Mouse (Mus musculus) forebrain, embryonic 14.5 days (tissue): Measurements from ENCODE around the gene Dffb. TPM values are rescaled to one million over a fixed set of nuclear protein-coding genes. Genes with fewer than 3 reads are reported as not detected.

Experiments
- ATAC-seq: fragments of 200-750 bp; cut with Nextera tagmentation; 2 replicates; pipeline ENCODE4 v1.8.0; 2017; ENCODE audit warnings: mild to moderate bottlenecking, moderate library complexity
- DNase-seq: peaks from one replicate; pipeline ENCODE4 v3.0.0-alpha.2; 2015; ENCODE audit warnings: low spot score
- H3K27ac ChIP-seq: fragments of 300-500 bp; sonication (generic); 2 replicates; pipeline ENCODE4 v1.5.1; 2014; ENCODE audit warnings: low read depth, mild to moderate bottlenecking, control low read depth, low read length, moderate library complexity
- H3K27me3 ChIP-seq: fragments of 300-500 bp; sonication (generic); replicated peaks from 2 replicates; pipeline ENCODE4 v1.6.1; 2014; ENCODE audit warnings: low read length, control low read depth, mixed read lengths; ENCODE audit not compliant: control insufficient read depth, insufficient read depth
- H3K36me3 ChIP-seq: fragments of 300-500 bp; sonication (generic); 2 replicates; pipeline ENCODE4 v1.6.1; 2014; ENCODE audit warnings: low read length, control low read depth; ENCODE audit not compliant: control insufficient read depth, insufficient read depth
- H3K4me1 ChIP-seq: fragments of 300-500 bp; sonication (generic); 2 replicates; pipeline ENCODE4 v1.6.1; 2014; ENCODE audit warnings: antibody characterized with exemption, low read length, control low read depth; ENCODE audit not compliant: control insufficient read depth, insufficient read depth
- H3K4me2 ChIP-seq: fragments of 300-500 bp; sonication (generic); 2 replicates; pipeline ENCODE4 v1.6.1; 2014; ENCODE audit warnings: mild to moderate bottlenecking, control low read depth, low read length
- H3K4me3 ChIP-seq: fragments of 300-500 bp; sonication (generic); 2 replicates; pipeline ENCODE4 v1.5.1; 2014; ENCODE audit warnings: low read depth, low read length, control low read depth
- H3K9ac ChIP-seq: fragments of 300-500 bp; sonication (generic); 2 replicates; pipeline ENCODE4 v1.6.1; 2014; ENCODE audit warnings: mild to moderate bottlenecking, low read length, control low read depth, moderate library complexity
- H3K9me3 ChIP-seq: fragments of 300-500 bp; sonication (generic); replicated peaks from 2 replicates; pipeline ENCODE4 v1.6.1; 2016; ENCODE audit warnings: low read length, control low read depth, mixed read lengths; ENCODE audit not compliant: control insufficient read depth
- whole genome bisulfite sequencing: fragments of 180-500 bp; shearing (Covaris S2); extraction: QIAGEN DNeasy Blood & Tissue Kit; methylation state at CpG from one replicate; pipeline ENCODE4 v1.1.7; 2014; 5-methylcytosine and 5-hydroxymethylcytosine counted together
- polyA plus RNA-seq: library from polyadenylated mRNA; unstranded; fragments of >200 nt; fragmentation: Nextera tagmentation; extraction: Ambion mirVana; gene quantifications from 2 replicates; pipeline ENCODE4 v1.2.1, GENCODE M21; 2014

Dffb gene
- polyA plus RNA-seq, 1 experiment from 2014 or later: 7.4 TPM

DNA sequence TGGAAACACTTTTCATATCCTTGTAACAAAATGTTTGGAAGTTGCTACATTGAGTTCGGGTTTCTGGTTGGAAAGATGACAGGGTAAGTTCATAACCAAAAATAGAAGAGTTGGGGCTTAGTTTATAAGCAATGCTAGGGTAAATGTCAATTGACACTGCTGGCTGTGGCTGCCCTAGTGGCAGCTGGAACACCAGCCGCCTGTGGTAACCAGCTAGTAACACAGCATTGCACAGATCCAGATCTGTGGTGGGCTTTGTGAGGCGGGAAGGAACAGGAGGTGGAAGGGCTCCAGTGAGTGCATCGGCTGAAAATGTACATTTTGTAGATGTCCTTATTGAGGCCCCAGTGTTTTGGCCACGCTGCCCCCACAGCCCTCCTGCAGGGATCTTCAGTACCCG lies 842 bp upstream of the Dffb start:
- 36% methylated on average over 6 of the region's 6 CpGs for WGBS

DNA sequence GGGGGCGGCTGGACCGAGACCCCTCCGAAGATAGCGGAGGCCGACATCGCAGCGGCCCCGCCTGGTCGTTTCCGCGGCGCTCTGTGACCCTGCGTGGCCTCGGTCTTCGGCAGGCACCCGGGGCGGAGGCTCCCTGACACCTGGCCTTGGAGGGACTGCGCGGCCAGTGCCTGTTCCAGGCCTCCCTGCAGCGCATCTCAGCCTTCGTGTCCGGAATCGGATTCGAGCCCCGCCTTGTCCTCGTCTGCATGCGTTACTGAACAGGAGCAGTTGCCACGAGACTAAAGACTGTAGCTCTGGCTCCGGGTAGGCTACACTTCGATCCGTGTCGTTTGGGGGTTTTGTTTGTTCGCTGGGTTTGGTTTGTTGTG lies 351 bp upstream of the Dffb start:
- DNase-seq (no peak), ATAC-seq (peak; percentile 69)

More for the DNA sequence above, 842 bp upstream of the Dffb start:
- no peaks in the 10 kb centered on the region for H3K27me3 ChIP-seq
- peak overlapping the region; percentile 90 for H3K9ac ChIP-seq
- H3K4me3 ChIP-seq: peak overlapping the region; percentile 90
- ATAC-seq: no peak
- H3K9me3 ChIP-seq: no peaks in the 10 kb centered on the region
- peaks cover 10% of the 10 kb centered on the region; the same call in 1 of the 2 replicates for H3K4me1 ChIP-seq
- no peak for DNase-seq
- H3K36me3 ChIP-seq: peaks cover 29% of the 10 kb centered on the region
- peak overlapping the region; percentile 81 for H3K4me2 ChIP-seq
- H3K27ac ChIP-seq: no peak overlapping the region

DNA sequence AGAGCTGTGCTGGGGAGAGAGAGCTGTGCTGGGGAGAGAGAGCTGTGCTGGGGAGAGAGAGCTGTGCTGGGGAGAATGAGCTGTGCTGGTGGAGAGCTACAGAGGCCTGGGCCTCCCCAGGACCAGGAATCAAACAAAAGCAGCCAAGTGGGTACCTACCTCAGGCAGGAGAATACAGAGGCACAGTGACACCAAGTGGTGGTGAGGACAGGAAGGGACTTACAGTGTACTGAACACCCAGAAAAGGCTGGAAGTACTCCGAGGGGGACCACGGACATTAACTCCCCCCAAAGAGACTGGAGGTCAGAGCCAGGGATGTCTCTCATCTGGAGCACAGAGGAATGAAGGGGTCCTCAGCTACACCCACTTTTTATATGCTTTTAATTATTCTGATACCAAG lies 6.9 kb downstream of the Dffb start:
- 82% methylated on average over 2 of the region's 2 CpGs for WGBS
- no peak overlapping the region for H3K27ac ChIP-seq

More for the DNA sequence above, 351 bp upstream of the Dffb start:
- peak overlapping the region; percentile 90 for H3K9ac ChIP-seq
- no peaks in the 10 kb centered on the region for H3K9me3 ChIP-seq
- H3K27me3 ChIP-seq: no peaks in the 10 kb centered on the region
- peak overlapping the region; percentile 90 for H3K4me3 ChIP-seq
- peaks cover 10% of the 10 kb centered on the region; the same call in 1 of the 2 replicates for H3K4me1 ChIP-seq
- H3K4me2 ChIP-seq: peak overlapping the region; percentile 81
- WGBS: 1% methylated on average over 33 of the region's 33 CpGs
- H3K27ac ChIP-seq: peak overlapping the region; percentile 55; the same call in 1 of the 2 replicates
- peaks cover 29% of the 10 kb centered on the region for H3K36me3 ChIP-seq

DNA sequence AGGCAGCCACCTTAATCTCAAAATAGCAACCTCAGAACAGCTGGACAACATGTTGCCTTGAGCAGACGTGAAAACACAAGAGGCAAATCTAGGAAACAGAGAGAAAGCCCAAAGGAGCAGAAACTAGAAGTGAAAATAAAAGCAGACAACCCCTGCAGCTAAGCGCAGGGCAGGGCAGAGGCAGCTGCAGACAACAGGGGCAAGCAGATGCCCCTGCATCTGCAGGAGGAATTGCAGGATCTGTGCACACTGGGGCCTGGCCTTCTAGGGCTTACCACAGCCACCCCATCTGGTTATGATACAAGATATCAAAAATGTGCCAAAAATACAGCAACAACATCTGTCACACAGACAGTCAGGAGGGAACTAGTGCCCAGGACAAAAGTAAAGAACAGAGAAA lies 7.4 kb downstream of the Dffb start:
- Histone ChIP-seq H3K36me3 (peaks cover 64% of the 10 kb centered on the region), H3K9me3 (no peaks in the 10 kb centered on the region), H3K9ac (no peak overlapping the region), H3K4me1 (no peaks in the 10 kb centered on the region), H3K4me2 (no peak overlapping the region), H3K4me3 (no peak overlapping the region), H3K27ac (no peak overlapping the region), H3K27me3 (no peaks in the 10 kb centered on the region)
- WGBS: 84% methylated on average over 2 of the region's 2 CpGs
- no peak for DNase-seq
- ATAC-seq: no peak

More for the DNA sequence above, 6.9 kb downstream of the Dffb start:
- ATAC-seq (no peak), DNase-seq (no peak)
- H3K36me3 ChIP-seq: peaks cover 60% of the 10 kb centered on the region
- no peak overlapping the region for H3K4me3 ChIP-seq
- H3K27me3 ChIP-seq: no peaks in the 10 kb centered on the region
- no peaks in the 10 kb centered on the region for H3K9me3 ChIP-seq
- H3K4me2 ChIP-seq: no peak overlapping the region
- no peak overlapping the region for H3K9ac ChIP-seq
- H3K4me1 ChIP-seq: no peaks in the 10 kb centered on the region

DNA sequence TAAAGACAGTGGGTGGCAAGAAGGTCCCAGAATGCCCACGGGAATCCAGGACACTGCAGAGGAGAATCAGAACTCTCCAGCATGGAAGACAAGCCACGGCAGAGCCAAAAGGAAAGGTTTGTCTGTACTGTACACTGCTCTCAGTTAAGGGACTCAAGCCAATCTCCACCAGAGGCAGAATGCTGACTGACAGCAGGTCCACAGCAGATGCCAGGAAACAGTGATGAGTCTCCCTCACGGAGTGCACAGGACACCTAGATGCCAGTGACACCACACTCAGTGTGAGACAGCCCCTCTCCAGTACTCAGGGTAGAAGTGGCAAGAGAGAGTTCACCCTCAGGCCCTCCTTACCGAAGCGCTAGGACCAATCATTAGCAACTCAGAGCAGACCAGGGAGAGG lies 8.3 kb downstream of the Dffb start:
- Histone ChIP-seq H3K36me3 (peaks cover 71% of the 10 kb centered on the region), H3K4me1 (no peaks in the 10 kb centered on the region), H3K27me3 (no peaks in the 10 kb centered on the region), H3K9ac (no peak overlapping the region), H3K4me2 (no peak overlapping the region), H3K4me3 (no peak overlapping the region), H3K9me3 (no peaks in the 10 kb centered on the region), H3K27ac (no peak overlapping the region)
- ATAC-seq: no peak
- DNase-seq: no peak
- 83% methylated on average over 5 of the region's 5 CpGs for WGBS

DNA sequence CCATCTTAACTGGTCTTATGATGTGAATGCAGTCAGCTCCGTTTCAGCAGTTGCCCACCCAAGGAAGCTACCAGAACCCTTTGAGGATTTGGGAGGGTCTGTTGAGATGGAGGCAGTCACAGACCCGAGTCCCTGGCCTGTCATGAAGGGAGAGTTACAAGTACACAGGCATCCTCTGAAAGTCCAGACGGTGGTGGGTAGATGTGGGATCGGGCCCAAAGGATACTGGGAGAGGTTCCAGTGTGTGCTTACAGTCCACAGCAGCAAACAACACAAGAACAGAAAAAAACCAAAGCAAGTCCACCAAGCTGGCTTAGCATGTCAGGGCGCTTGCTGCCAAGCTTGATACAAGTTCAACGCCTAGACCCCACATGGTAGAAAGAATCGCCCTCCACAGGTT lies 12.3 kb downstream of the Dffb start:
- ATAC-seq (no peak), DNase-seq (no peak)
- Histone ChIP-seq H3K9me3 (no peaks in the 10 kb centered on the region), H3K27me3 (no peaks in the 10 kb centered on the region), H3K4me3 (no peak overlapping the region), H3K27ac (no peak overlapping the region), H3K36me3 (peaks cover 65% of the 10 kb centered on the region), H3K4me2 (no peak overlapping the region), H3K9ac (no peak overlapping the region), H3K4me1 (peaks cover 3% of the 10 kb centered on the region)
- WGBS: 84% methylated on average over 7 of the region's 7 CpGs

DNA sequence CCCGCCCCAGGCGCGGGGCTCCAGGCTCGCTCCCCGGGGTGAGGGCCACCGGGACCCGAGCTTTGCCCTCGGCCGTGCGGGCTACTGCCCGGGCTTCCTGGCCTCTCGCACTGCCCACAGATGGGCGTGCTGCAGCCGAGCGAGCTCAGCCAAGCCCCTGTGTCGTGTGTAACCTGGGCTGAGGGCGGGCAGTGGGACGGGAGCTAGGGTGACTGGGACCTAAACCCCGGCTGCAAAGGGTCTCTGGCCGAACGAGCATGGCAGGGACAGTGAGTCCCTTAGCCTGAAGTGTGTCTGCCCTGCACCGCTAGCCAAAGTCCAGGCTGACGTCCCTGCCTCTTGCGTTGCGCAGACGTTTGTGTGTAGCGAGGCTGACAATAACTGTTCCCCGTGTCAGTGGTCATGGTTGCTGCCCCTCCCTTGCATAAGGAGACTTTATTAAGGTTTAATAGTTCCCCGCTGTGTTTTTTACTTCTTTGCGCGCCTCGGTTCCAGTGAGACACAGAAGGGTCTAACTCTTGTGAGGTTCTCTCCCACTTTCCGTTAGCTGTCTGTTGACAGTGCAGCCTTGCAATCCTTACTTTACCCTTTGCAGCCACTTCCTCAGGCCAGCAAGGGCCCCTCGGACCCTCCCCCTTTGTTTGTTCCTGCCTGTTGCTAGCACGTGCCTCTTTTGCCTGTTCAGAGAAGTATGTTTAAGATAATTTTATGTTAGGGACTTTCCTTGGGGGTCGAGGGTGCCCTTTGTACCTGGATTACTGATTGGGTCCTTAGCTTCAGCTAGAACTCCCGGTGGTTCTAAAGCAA lies 17.3 kb downstream of the Dffb start:
- DNase-seq (peak; percentile 19), ATAC-seq (peak; percentile 53; the same call in 1 of the 2 replicates)
- Histone ChIP-seq H3K9me3 (no peaks in the 10 kb centered on the region), H3K27ac (peak overlapping the region; percentile 87), H3K9ac (peak overlapping the region; percentile 93), H3K36me3 (peaks cover 31% of the 10 kb centered on the region), H3K4me1 (peaks cover 3% of the 10 kb centered on the region), H3K27me3 (0 out of 2 replicates have a peak, but pooled peaks cover 4% of the 10 kb centered on the region), H3K4me2 (peak overlapping the region; percentile 91), H3K4me3 (peak overlapping the region; percentile 71)
- under 1% methylated on average over 35 of the region's 37 CpGs for WGBS

DNA sequence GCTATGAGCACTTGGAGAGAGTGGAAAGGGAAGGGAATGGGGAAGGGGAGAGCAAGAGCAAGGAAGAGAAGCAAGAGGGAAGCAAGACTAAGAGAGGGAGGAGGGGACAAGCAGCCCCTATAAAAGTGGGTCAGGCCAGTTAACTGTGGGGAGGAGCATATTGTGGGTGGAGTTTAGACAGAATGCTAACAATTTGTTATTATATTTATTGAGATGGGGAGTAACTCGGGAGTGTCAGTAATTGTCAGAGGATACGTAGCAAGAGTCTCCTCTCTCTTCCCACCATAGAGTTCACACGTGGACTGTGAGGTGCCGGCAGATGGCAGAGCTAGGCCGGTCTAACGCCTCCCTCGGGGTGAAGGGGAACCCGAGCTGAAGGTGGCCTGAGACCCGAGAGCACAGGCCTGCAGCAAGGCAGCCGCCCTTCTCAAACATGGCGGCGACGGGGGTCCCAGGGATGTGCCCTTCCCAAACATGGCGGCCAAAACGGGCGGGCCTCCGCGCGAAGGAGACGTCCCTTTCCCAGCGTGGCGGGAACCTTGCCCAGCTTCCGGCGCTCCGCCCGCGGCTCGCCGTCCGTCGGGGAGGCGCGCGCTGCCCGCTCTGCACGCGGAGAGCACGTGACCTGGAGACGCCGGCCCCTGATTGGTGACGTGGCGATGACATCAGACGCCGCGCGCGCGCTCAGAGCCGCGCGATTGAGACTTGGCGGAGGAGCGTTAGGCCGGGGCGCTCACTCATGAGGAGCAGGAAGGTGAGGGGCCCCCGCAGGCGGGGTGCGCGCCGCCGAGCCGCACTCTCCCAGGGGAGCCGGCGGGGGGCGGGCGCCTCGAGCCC lies 18.1 kb downstream of the Dffb start, which contains the start of gene A430005L14Rik:
Gene A430005L14Rik, plus strand, starts transcription at position 669 of the 837 bp plus-strand sequence.
- Histone ChIP-seq H3K4me3 (peak within 1 kb of the TSS; percentile 71), H3K4me1 (peaks cover 3% of the 10 kb centered on the region), H3K36me3 (peaks cover 23% of the 10 kb centered on the region), H3K27me3 (0 out of 2 replicates have a peak, but pooled peaks cover 4% of the 10 kb centered on the region), H3K9me3 (no peaks in the 10 kb centered on the region), H3K4me2 (peak within 1 kb of the TSS; percentile 91), H3K27ac (peak within 1 kb of the TSS; percentile 87), H3K9ac (peak within 1 kb of the TSS; percentile 93)
- ATAC-seq: peak; percentile 96
- WGBS: 1% methylated on average over 60 of the region's 67 CpGs
- peak; percentile 98 for DNase-seq
